ENCODE assay signal across 18 mouse cellular contexts in genomic region chr6:30907970-30908369, GRCm38 (mm10). TPM values are rescaled to one million over a fixed set of nuclear protein-coding genes. Genes with fewer than 3 reads are reported as not detected.
DNase-seq lines count a peak whose midpoint lies in the region; ATAC-seq and TF ChIP-seq lines count a peak whose summit lies in the region.
"Had no signal": no experiment of that assay in that cellular context is flagged by ENCODE, and none has a peak within 500 bp of the region (broad histone marks: within the 10 kb centered on the region; RNA-seq: fewer than 3 reads in every experiment).

No protein-coding gene starts in this region.

- WGBS in hindbrain, embryonic 11.5 days = 49% methylated on average over 3 of the region's 3 CpGs
- 39% methylated on average over 3 of the region's 3 CpGs for WGBS in hindbrain, embryonic 16.5 days
- 53% methylated on average over 3 of the region's 3 CpGs for WGBS in embryonic facial prominence, embryonic 10.5 days
- 41% methylated on average over 3 of the region's 3 CpGs for WGBS in midbrain, postnatal 0 days
- 55% methylated on average over 3 of the region's 3 CpGs for WGBS in liver, embryonic 11.5 days

- H3K4me2 ChIP-seq in hindbrain, embryonic 11.5 days (replicated peaks; ENCODE audit: low read depth, low read length) = no peak overlapping the region
- H3K4me2 ChIP-seq in hindbrain, embryonic 16.5 days (ENCODE audit: low read length) = no peak overlapping the region
- 0 out of 2 replicates have a peak overlapping the region, but pooled peaks have one; percentile 9 for H3K4me2 ChIP-seq in midbrain, postnatal 0 days (ENCODE audit: low read depth, low read length, poor library complexity, severe bottlenecking)
- no peak overlapping the region for H3K4me2 ChIP-seq in liver, embryonic 11.5 days

- no peak for DNase-seq in hindbrain, embryonic 11.5 days (ENCODE audit: low spot score)
- DNase-seq in embryonic facial prominence, embryonic 10.5 days (ENCODE audit: low spot score) = no peak
- DNase-seq in left cerebral cortex, adult 2 months (ENCODE audit: extremely low spot score in 1 of 2, low spot score in 2 of 2) = peak; percentile 70 to 73
- no peak for DNase-seq in midbrain, postnatal 0 days (ENCODE audit: low spot score)
- no peak for DNase-seq in lung, postnatal 10 days
- no peak for DNase-seq in liver, embryonic 11.5 days (ENCODE audit: low spot score)
- no peak for DNase-seq in thymus, adult 18-20 months
- DNase-seq: adrenal gland, postnatal 10 days; cerebellum, adult 18-20 months; gastrocnemius, postnatal 14 days; kidney, adult 11 months; liver, postnatal 0 days; spleen, adult 18-20 months had no signal

- intact Hi-C loops in left cerebral cortex, adult 2 months (cut with DNase I) = no loop called here

- H3K9ac ChIP-seq in hindbrain, embryonic 11.5 days (ENCODE audit: low read depth, low read length) = 0 out of 2 replicates have a peak overlapping the region, but pooled peaks have one; percentile 11
- H3K9ac ChIP-seq in hindbrain, embryonic 16.5 days (ENCODE audit: low read depth, low read length) = no peak overlapping the region; the same call in 1 of the 2 replicates
- no peak overlapping the region for H3K9ac ChIP-seq in midbrain, postnatal 0 days (replicated peaks; ENCODE audit: low read length, poor library complexity, severe bottlenecking)
- no peak overlapping the region for H3K9ac ChIP-seq in liver, embryonic 11.5 days (ENCODE audit: low read depth, low read length)
- H3K9ac ChIP-seq: liver, postnatal 0 days had no signal

- no peak overlapping the region for H3K27ac ChIP-seq in hindbrain, embryonic 11.5 days (ENCODE audit: low read depth, low read length)
- no peak overlapping the region for H3K27ac ChIP-seq in hindbrain, embryonic 16.5 days (ENCODE audit: low read depth, low read length)
- peak overlapping the region; percentile 16 for H3K27ac ChIP-seq in embryonic facial prominence, embryonic 10.5 days (replicated peaks)
- peak overlapping the region; percentile 76 for H3K27ac ChIP-seq in left cerebral cortex, adult 2 months
- no peak overlapping the region for H3K27ac ChIP-seq in midbrain, postnatal 0 days (ENCODE audit: low read depth, low read length)
- no peak overlapping the region for H3K27ac ChIP-seq in liver, embryonic 11.5 days (ENCODE audit: low read depth, low read length)

- H3K27me3 ChIP-seq in hindbrain, embryonic 11.5 days (ENCODE audit: control insufficient read depth, insufficient read depth, low read length) = no peaks in the 10 kb centered on the region
- H3K27me3 ChIP-seq in hindbrain, embryonic 16.5 days (replicated peaks; ENCODE audit: control insufficient read depth, insufficient read depth, low read length) = no peaks in the 10 kb centered on the region
- no peaks in the 10 kb centered on the region for H3K27me3 ChIP-seq in embryonic facial prominence, embryonic 10.5 days (replicated peaks; ENCODE audit: low read depth, poor library complexity, severe bottlenecking)
- no peaks in the 10 kb centered on the region for H3K27me3 ChIP-seq in midbrain, postnatal 0 days (ENCODE audit: insufficient read depth, low read length)
- no peaks in the 10 kb centered on the region for H3K27me3 ChIP-seq in liver, embryonic 11.5 days (replicated peaks; ENCODE audit: control insufficient read depth, insufficient read depth, low read length)

- TF ChIP-seq CTCF in left cerebral cortex, adult 2 months (IDR thresholded peaks at IDR 0.05) = no peak
- no peak for TF ChIP-seq CTCF in midbrain, postnatal 0 days (IDR thresholded peaks at IDR 0.05)

- ATAC-seq in hindbrain, embryonic 11.5 days (ENCODE audit: low FRiP score) = no peak
- no peak for ATAC-seq in hindbrain, embryonic 16.5 days
- no peak for ATAC-seq in midbrain, postnatal 0 days (ENCODE audit: low FRiP score)
- ATAC-seq in liver, embryonic 11.5 days (replicated peaks; ENCODE audit: low FRiP score) = no peak
- ATAC-seq: CD4-positive, CD25-positive, alpha-beta regulatory T cell, adult 4 months; liver, postnatal 0 days; Patski had no signal

- no peak overlapping the region for H3K4me3 ChIP-seq in hindbrain, embryonic 11.5 days (ENCODE audit: low read depth, low read length)
- H3K4me3 ChIP-seq in hindbrain, embryonic 16.5 days (ENCODE audit: low read length) = no peak overlapping the region
- no peak overlapping the region for H3K4me3 ChIP-seq in embryonic facial prominence, embryonic 10.5 days
- no peak overlapping the region for H3K4me3 ChIP-seq in left cerebral cortex, adult 2 months
- H3K4me3 ChIP-seq in midbrain, postnatal 0 days (ENCODE audit: low read depth, low read length) = no peak overlapping the region
- no peak overlapping the region for H3K4me3 ChIP-seq in liver, embryonic 11.5 days (ENCODE audit: low read depth, low read length)

- no peaks in the 10 kb centered on the region for H3K4me1 ChIP-seq in hindbrain, embryonic 11.5 days (replicated peaks; ENCODE audit: control insufficient read depth, insufficient read depth, low read length)
- peaks cover 3% of the 10 kb centered on the region; the same call in 1 of the 2 replicates for H3K4me1 ChIP-seq in hindbrain, embryonic 16.5 days (ENCODE audit: control insufficient read depth, insufficient read depth, low read depth, low read length)
- H3K4me1 ChIP-seq in embryonic facial prominence, embryonic 10.5 days = peaks cover 5% of the 10 kb centered on the region; the same call in 1 of the 2 replicates
- peaks cover 4% of the 10 kb centered on the region; the same call in 1 of the 2 replicates for H3K4me1 ChIP-seq in midbrain, postnatal 0 days (ENCODE audit: insufficient read depth, low read length)
- H3K4me1 ChIP-seq in liver, embryonic 11.5 days (replicated peaks; ENCODE audit: control insufficient read depth, insufficient read depth, low read length) = no peaks in the 10 kb centered on the region

- H3K9me3 ChIP-seq in hindbrain, embryonic 11.5 days (ENCODE audit: control insufficient read depth, low read length) = no peaks in the 10 kb centered on the region
- no peaks in the 10 kb centered on the region for H3K9me3 ChIP-seq in hindbrain, embryonic 16.5 days (ENCODE audit: control insufficient read depth, low read length)
- no peaks in the 10 kb centered on the region for H3K9me3 ChIP-seq in embryonic facial prominence, embryonic 10.5 days
- H3K9me3 ChIP-seq in midbrain, postnatal 0 days (ENCODE audit: low read length) = no peaks in the 10 kb centered on the region
- H3K9me3 ChIP-seq in liver, embryonic 11.5 days (ENCODE audit: control insufficient read depth, low read length) = no peaks in the 10 kb centered on the region

- no peaks in the 10 kb centered on the region for H3K36me3 ChIP-seq in hindbrain, embryonic 11.5 days (ENCODE audit: control insufficient read depth, insufficient read depth, low read length)
- H3K36me3 ChIP-seq in hindbrain, embryonic 16.5 days (ENCODE audit: control insufficient read depth, insufficient read depth, low read length) = no peaks in the 10 kb centered on the region
- no peaks in the 10 kb centered on the region for H3K36me3 ChIP-seq in embryonic facial prominence, embryonic 10.5 days (replicated peaks)
- no peaks in the 10 kb centered on the region for H3K36me3 ChIP-seq in midbrain, postnatal 0 days (ENCODE audit: insufficient read depth, low read length)
- no peaks in the 10 kb centered on the region for H3K36me3 ChIP-seq in liver, embryonic 11.5 days (ENCODE audit: control insufficient read depth, insufficient read depth, low read length)

RNA-seq across cellular contexts. Expression of gene Tsga13, which starts 7.4 kb away (rescaled TPM):
- polyA plus RNA-seq in hindbrain, embryonic 11.5 days (2014; fragmentation: Nextera tagmentation; extraction: Ambion mirVana) = 0.27 TPM in 1 of 2 replicates, not detected in the other
- polyA plus RNA-seq in hindbrain, embryonic 16.5 days (2015; fragmentation: Nextera tagmentation; extraction: Ambion mirVana) = 0.14 and 0.36 TPM in 2 replicates
- polyA plus RNA-seq in embryonic facial prominence, embryonic 10.5 days (2016; fragmentation: Nextera tagmentation; extraction: Ambion mirVana) = not detected in 2 replicates
- not detected for total RNA-seq in left cerebral cortex, adult 2 months (2021)
- total RNA-seq in midbrain, postnatal 0 days (2014; rRNA removed) = 0.11 TPM in 1 of 2 replicates, not detected in the other
- polyA plus RNA-seq in midbrain, postnatal 0 days (2015; fragmentation: Nextera tagmentation; extraction: Ambion mirVana) = 0.59 and 0.67 TPM in 2 replicates
- not detected in 2 replicates for polyA plus RNA-seq in liver, embryonic 11.5 days (2014; fragmentation: Nextera tagmentation; extraction: Ambion mirVana)
- total RNA-seq: gastrocnemius, postnatal 14 days; megakaryocyte, adult 5-6 weeks had no signal
- polyA plus RNA-seq: CD4-positive, CD25-positive, alpha-beta regulatory T cell, adult 4 months; liver, postnatal 0 days; neural tube, embryonic 11.5 days; Patski had no signal

RNA-seq across cellular contexts. Expression of gene Copg2, which starts 11.4 kb away (rescaled TPM):
- 40.9 and 45.3 TPM in 2 replicates for polyA plus RNA-seq in hindbrain, embryonic 11.5 days (2014; fragmentation: Nextera tagmentation; extraction: Ambion mirVana)
- 25.2 and 26.1 TPM in 2 replicates for polyA plus RNA-seq in hindbrain, embryonic 16.5 days (2015; fragmentation: Nextera tagmentation; extraction: Ambion mirVana)
- polyA plus RNA-seq in embryonic facial prominence, embryonic 10.5 days (2016; fragmentation: Nextera tagmentation; extraction: Ambion mirVana) = 28.9 and 31.5 TPM in 2 replicates
- 10 to 100 TPM; 75.2 to 81.9 TPM for total RNA-seq in left cerebral cortex, adult 2 months (2021)
- 39.3 and 58.5 TPM in 2 replicates for total RNA-seq in midbrain, postnatal 0 days (2014; rRNA removed)
- polyA plus RNA-seq in midbrain, postnatal 0 days (2015; fragmentation: Nextera tagmentation; extraction: Ambion mirVana) = 30.0 and 34.5 TPM in 2 replicates
- polyA plus RNA-seq in liver, embryonic 11.5 days (2014; fragmentation: Nextera tagmentation; extraction: Ambion mirVana) = 17.9 and 19.4 TPM in 2 replicates

RNA-seq across cellular contexts. Expression of gene Klf14, which starts 50.9 kb away (rescaled TPM):
- polyA plus RNA-seq in hindbrain, embryonic 11.5 days (2014; fragmentation: Nextera tagmentation; extraction: Ambion mirVana) = 0.45 and 0.63 TPM in 2 replicates
- polyA plus RNA-seq in hindbrain, embryonic 16.5 days (2015; fragmentation: Nextera tagmentation; extraction: Ambion mirVana) = 0.33 and 0.40 TPM in 2 replicates
- 1.1 and 1.7 TPM in 2 replicates for polyA plus RNA-seq in embryonic facial prominence, embryonic 10.5 days (2016; fragmentation: Nextera tagmentation; extraction: Ambion mirVana)
- total RNA-seq in left cerebral cortex, adult 2 months (2021) = under 1 TPM; 0.54 to 0.68 TPM
- total RNA-seq in midbrain, postnatal 0 days (2014; rRNA removed) = 0.71 and 0.90 TPM in 2 replicates
- 0.36 and 0.67 TPM in 2 replicates for polyA plus RNA-seq in midbrain, postnatal 0 days (2015; fragmentation: Nextera tagmentation; extraction: Ambion mirVana)
- 0.99 and 1.1 TPM in 2 replicates for polyA plus RNA-seq in liver, embryonic 11.5 days (2014; fragmentation: Nextera tagmentation; extraction: Ambion mirVana)
- total RNA-seq: megakaryocyte, adult 5-6 weeks had no signal
- polyA plus RNA-seq: Patski had no signal

Comparison
In these comparisons a context has a peak if more than half of its experiments do, and no peak if none do; other contexts are left out.
1. DNase-seq: peak in left cerebral cortex, adult 2 months (2 of 2); none in hindbrain, embryonic 11.5 days (single experiment), embryonic facial prominence, embryonic 10.5 days (single experiment), midbrain, postnatal 0 days (single experiment), lung, postnatal 10 days (single experiment), liver, embryonic 11.5 days (single experiment) and thymus, adult 18-20 months (0 of 2).
2. H3K27ac ChIP-seq: peak in embryonic facial prominence, embryonic 10.5 days (single experiment) and left cerebral cortex, adult 2 months (single experiment); none in hindbrain, embryonic 11.5 days (single experiment), hindbrain, embryonic 16.5 days (single experiment), midbrain, postnatal 0 days (single experiment) and liver, embryonic 11.5 days (single experiment).